Mouse (Mus musculus) lung, postnatal 0 days (tissue): ENCODE measurements around the gene Itgam.

Experiments used
- CTCF ChIP-seq: IDR thresholded peaks from 2 replicates; pipeline ENCODE4 v1.5.1; 2016; ENCODE audit warnings: antibody characterized with exemption, mild to moderate bottlenecking
- EP300 ChIP-seq: IDR thresholded peaks from 2 replicates; pipeline ENCODE4 v1.6.1; 2016; ENCODE audit warnings: antibody characterized with exemption, mild to moderate bottlenecking, control low read depth

DNA sequence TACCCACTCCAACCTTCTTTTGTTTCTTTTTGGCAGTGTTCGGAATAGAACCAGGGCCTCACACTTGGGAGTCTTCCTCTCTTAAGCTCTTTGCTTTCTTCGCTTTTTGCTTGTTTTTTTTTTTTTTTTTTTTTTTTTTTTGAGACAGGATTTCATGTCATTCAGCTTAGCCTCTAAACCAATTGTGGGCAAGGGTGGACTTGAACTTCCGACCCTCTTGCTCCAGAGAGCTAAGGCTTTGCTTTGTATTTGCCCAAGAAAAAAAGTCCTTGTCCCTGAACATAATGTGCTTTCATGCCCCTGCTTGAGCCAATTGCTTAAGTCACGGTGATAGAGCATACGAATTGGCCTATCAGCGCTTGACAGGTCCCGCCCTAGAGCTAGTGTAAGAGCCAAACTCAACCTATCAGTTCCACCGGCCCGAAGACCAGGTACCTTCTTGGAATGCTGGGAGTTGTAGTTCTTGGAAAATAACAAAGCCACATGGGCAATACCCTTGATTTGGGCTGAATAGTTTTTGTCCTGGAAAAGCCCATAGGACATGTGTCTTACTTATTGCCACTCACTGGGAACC lies 30.9 kb upstream of the Itgam start:
- TF ChIP-seq CTCF (no peak), EP300 (no peak)
